In genomic region chr2:157072316-157072990, GRCm38 (mm10) we compare ENCODE assay signal across 14 mouse cellular contexts. TPM values are rescaled to one million over a fixed set of nuclear protein-coding genes. Genes with fewer than 3 reads are reported as not detected.
DNase-seq lines count a peak whose midpoint lies in the region; ATAC-seq and TF ChIP-seq lines count a peak whose summit lies in the region.
"Had no signal": no experiment of that assay in that cellular context is flagged by ENCODE, and none has a peak within 500 bp of the region (broad histone marks: within the 10 kb centered on the region; RNA-seq: fewer than 3 reads in every experiment).

No protein-coding gene starts in this region.

- peaks cover 93% of the 10 kb centered on the region for H3K4me1 ChIP-seq in limb, embryonic 13.5 days
- H3K4me1 ChIP-seq in limb, embryonic 10.5 days, result peaks cover 78% of the 10 kb centered on the region
- peaks cover 88% of the 10 kb centered on the region for H3K4me1 ChIP-seq in heart, postnatal 0 days (ENCODE audit: control insufficient read depth, insufficient read depth)

- WGBS in limb, embryonic 13.5 days, result 58% methylated on average over 9 of the region's 9 CpGs
- WGBS in limb, embryonic 10.5 days, result 86% methylated on average over 9 of the region's 9 CpGs
- 59% methylated on average over 9 of the region's 9 CpGs for WGBS in heart, postnatal 0 days

- peaks cover 22% of the 10 kb centered on the region for H3K36me3 ChIP-seq in limb, embryonic 13.5 days
- peaks cover 84% of the 10 kb centered on the region for H3K36me3 ChIP-seq in limb, embryonic 10.5 days
- H3K36me3 ChIP-seq in heart, postnatal 0 days (replicated peaks; ENCODE audit: control insufficient read depth, insufficient read depth, low read length), result peaks cover 6% of the 10 kb centered on the region; the same call in 1 of the 2 replicates

- TF ChIP-seq CTCF in gastrocnemius, adult 2 months (IDR thresholded peaks at IDR 0.05), result no peak
- TF ChIP-seq CTCF in heart, postnatal 0 days (IDR thresholded peaks at IDR 0.05; ENCODE audit: low read depth), result no peak

- H3K9me3 ChIP-seq in limb, embryonic 13.5 days, result no peaks in the 10 kb centered on the region
- H3K9me3 ChIP-seq in limb, embryonic 10.5 days (replicated peaks), result no peaks in the 10 kb centered on the region
- H3K9me3 ChIP-seq in heart, postnatal 0 days (replicated peaks; ENCODE audit: control insufficient read depth, low read length), result no peaks in the 10 kb centered on the region

- DNase-seq in gastrocnemius, adult 2 months, result no peak
- no peak for DNase-seq in gastrocnemius, postnatal 25 days
- no peak for DNase-seq in limb, embryonic 10.5 days (ENCODE audit: low spot score)
- peak; percentile 32 for DNase-seq in cerebellum, adult 8-10 months
- no peak for DNase-seq in heart, postnatal 0 days (ENCODE audit: low spot score)
- DNase-seq in spleen, adult 12 weeks (ENCODE audit: low spot score), result no peak
- DNase-seq in gastrocnemius, postnatal 36 days, result no peak

- peak overlapping the region; percentile 71 for H3K27ac ChIP-seq in gastrocnemius, adult 2 months
- peak overlapping the region; percentile 85; the same call in 1 of the 2 replicates for H3K27ac ChIP-seq in limb, embryonic 13.5 days
- H3K27ac ChIP-seq in limb, embryonic 10.5 days, result no peak overlapping the region
- H3K27ac ChIP-seq in heart, postnatal 0 days (ENCODE audit: low read depth), result peak overlapping the region; percentile 89

- H3K27me3 ChIP-seq in limb, embryonic 13.5 days, result no peaks in the 10 kb centered on the region
- H3K27me3 ChIP-seq in limb, embryonic 10.5 days (ENCODE audit: low read depth, poor library complexity, severe bottlenecking), result no peaks in the 10 kb centered on the region
- H3K27me3 ChIP-seq in heart, postnatal 0 days (ENCODE audit: control insufficient read depth, insufficient read depth, low read length), result no peaks in the 10 kb centered on the region

- no peak for ATAC-seq in limb, embryonic 13.5 days (ENCODE audit: low FRiP score, low read depth)
- no peak for ATAC-seq in heart, postnatal 0 days (ENCODE audit: insufficient read depth, low read depth)
- ATAC-seq: hindbrain, postnatal 0 days had no signal

- H3K4me3 ChIP-seq in gastrocnemius, adult 2 months, result no peak overlapping the region
- no peak overlapping the region for H3K4me3 ChIP-seq in limb, embryonic 13.5 days
- no peak overlapping the region for H3K4me3 ChIP-seq in limb, embryonic 10.5 days
- H3K4me3 ChIP-seq in heart, postnatal 0 days (ENCODE audit: low read depth, low read length), result no peak overlapping the region

- H3K4me2 ChIP-seq in limb, embryonic 13.5 days (replicated peaks), result 0 out of 2 replicates have a peak overlapping the region, but pooled peaks have one; percentile 40
- no peak overlapping the region for H3K4me2 ChIP-seq in heart, postnatal 0 days (ENCODE audit: low read depth, low read length)

- intact Hi-C loops in gastrocnemius, adult 2 months (cut with DNase I), result no loop called here
- intact Hi-C loops in gastrocnemius, postnatal 36 days (cut with DNase I), result no loop called here

- no peak overlapping the region for H3K9ac ChIP-seq in limb, embryonic 13.5 days
- H3K9ac ChIP-seq in heart, postnatal 0 days (replicated peaks; ENCODE audit: low read depth, low read length), result no peak overlapping the region

- TF ChIP-seq EP300 in heart, postnatal 0 days (IDR thresholded peaks at IDR 0.05; ENCODE audit: low read depth), result no peak

RNA-seq across cellular contexts. Expression of gene Soga1, which starts 6.6 kb away (rescaled TPM):
- 1 to 10 TPM; 2.8 to 4.5 TPM for total RNA-seq in gastrocnemius, adult 2 months (2021)
- total RNA-seq in gastrocnemius, postnatal 25 days (2021), result 1 to 10 TPM; 4.5 to 5.0 TPM
- polyA plus RNA-seq in limb, embryonic 13.5 days (2015; fragmentation: Nextera tagmentation; extraction: Ambion mirVana), result 4.1 and 4.2 TPM in 2 replicates
- 5.3 and 5.7 TPM in 2 replicates for polyA plus RNA-seq in limb, embryonic 10.5 days (2016; fragmentation: Nextera tagmentation; extraction: Ambion mirVana)
- total RNA-seq in heart, postnatal 0 days (2014; rRNA removed; ENCODE audit: low replicate concordance), result 21.0 and 48.5 TPM in 2 replicates
- polyA plus RNA-seq in heart, postnatal 0 days (2015; fragmentation: Nextera tagmentation; extraction: Ambion mirVana), result 1.0 and 1.1 TPM in 2 replicates
- 1 to 10 TPM; 3.9 to 4.1 TPM for total RNA-seq in gastrocnemius, postnatal 36 days (2021)

RNA-seq across cellular contexts. Expression of gene Tldc2, which starts 14.4 kb away (rescaled TPM):
- total RNA-seq in gastrocnemius, adult 2 months (2021), result not detected
- not detected for total RNA-seq in gastrocnemius, postnatal 25 days (2021)
- not detected in 2 replicates for polyA plus RNA-seq in limb, embryonic 13.5 days (2015; fragmentation: Nextera tagmentation; extraction: Ambion mirVana)
- not detected in 2 replicates for polyA plus RNA-seq in limb, embryonic 10.5 days (2016; fragmentation: Nextera tagmentation; extraction: Ambion mirVana)
- not detected in 2 replicates for total RNA-seq in heart, postnatal 0 days (2014; rRNA removed; ENCODE audit: low replicate concordance)
- polyA plus RNA-seq in heart, postnatal 0 days (2015; fragmentation: Nextera tagmentation; extraction: Ambion mirVana), result not detected in 2 replicates
- not detected for total RNA-seq in gastrocnemius, postnatal 36 days (2021)
- total RNA-seq: hindbrain, postnatal 0 days; layer of hippocampus, adult 18-20 months; left cerebral cortex, postnatal 25 days; megakaryocyte progenitor cell, adult 5-6 weeks had no signal
- polyA plus RNA-seq: neural tube, embryonic 11.5 days; testis, adult 2 months had no signal
